Mouse (Mus musculus) heart, adult 2 months (tissue): ENCODE measurements around the gene Fut1.

Source experiments
- CTCF ChIP-seq: fragments of 200-600 bp; IDR thresholded peaks from 2 replicates; pipeline ENCODE4 v1.8.1; 2022; ENCODE audit warnings: antibody characterized with exemption, mild to moderate bottlenecking, moderate library complexity
- EP300 ChIP-seq: fragments of 200-500 bp; IDR thresholded peaks from 2 replicates; pipeline ENCODE4 v1.6.1; 2011; ENCODE audit warnings: low read depth, low read length, control low read depth; ENCODE audit not compliant: insufficient read depth

GRCm38 (mm10) chr7:45590874-45591273 is 26.2 kb upstream of the Fut1 start:
- peak; percentile 71 for TF ChIP-seq CTCF
- no peak for TF ChIP-seq EP300
